Mouse (Mus musculus) cerebellum, adult 2 months (tissue): ENCODE measurements around the gene Senp3. TPM values are rescaled to one million over a fixed set of nuclear protein-coding genes. Genes with fewer than 3 reads are reported as not detected.
A peak's percentile ranks its signal among the peaks of the same experiment; 100 is the strongest.
"Not testable (repeated sequence)": the region's sequence is repeated elsewhere in the genome, so short reads cannot be mapped to it uniquely, and the experiment has no call there.

ENCODE experiments used
- DNase-seq, 2 experiments: peaks; one replicate each; pipeline ENCODE4 v3.0.0; 2021
- H3K27ac ChIP-seq: fragments of 200-500 bp; 2 replicates; pipeline ENCODE4 v1.5.1; 2012; ENCODE audit warnings: low read length, control low read depth, inconsistent platforms; ENCODE audit not compliant: insufficient read depth
- H3K27me3 ChIP-seq: fragments of 200-500 bp; 2 replicates; pipeline ENCODE4 v1.6.1; 2012; ENCODE audit warnings: inconsistent platforms, mild to moderate bottlenecking, low read length, moderate library complexity; ENCODE audit not compliant: control insufficient read depth, insufficient read depth
- H3K4me1 ChIP-seq: fragments of 200-500 bp; 2 replicates; pipeline ENCODE4 v1.6.1; 2011; ENCODE audit warnings: low read length; ENCODE audit not compliant: control insufficient read depth, insufficient read depth
- H3K4me3 ChIP-seq: fragments of 200-500 bp; replicated peaks from 2 replicates; pipeline ENCODE3; 2011; ENCODE audit warnings: mild to moderate bottlenecking, low read depth, low read length, control low read depth; ENCODE audit not compliant: insufficient read depth
- CTCF ChIP-seq: fragments of 200-500 bp; IDR thresholded peaks from 2 replicates; pipeline ENCODE4 v1.5.1; 2011; ENCODE audit warnings: low read depth, mild to moderate bottlenecking, control low read depth, low read length, moderate library complexity, borderline replicate concordance; ENCODE audit not compliant: insufficient read depth
- POLR2A ChIP-seq: fragments of 200-500 bp; IDR thresholded peaks from 2 replicates; pipeline ENCODE4 v1.6.1; 2011; ENCODE audit warnings: low read length, control low read depth, borderline replicate concordance; ENCODE audit not compliant: insufficient read depth
- WGBS: fragments of 180-500 bp; shearing (Covaris S2); methylation state at CpG from one replicate; pipeline ENCODE4 v1.1.7; 2018; 5-methylcytosine and 5-hydroxymethylcytosine counted together
- polyA plus RNA-seq: library from polyadenylated mRNA; depleted of rRNA; stranded (reverse); fragments of >200 nt; gene quantifications from 2 replicates; pipeline ENCODE4 v1.2.3, GENCODE M21; 2012; rRNA removed

The Senp3 gene
- polyA plus RNA-seq, 1 experiment: 110 TPM

- Histone ChIP-seq H3K4me1 (peaks cover 8% of the 10 kb centered on the region; the same call in 1 of the 2 replicates), H3K4me3 (no peak overlapping the region), H3K27ac (no peak overlapping the region), H3K27me3 (no peaks in the 10 kb centered on the region)
- WGBS: 35% methylated on average over 6 of the region's 6 CpGs
- peak; percentile 81 to 86 for DNase-seq
- TF ChIP-seq CTCF (peak; percentile 97), POLR2A (no peak)
Observed at GRCm38 (mm10) chr11:69628286-69628685, 53.6 kb downstream of the Senp3 start.

GRCm38 (mm10) chr11:69624339-69624738, 57.5 kb downstream of the Senp3 start:
- not testable (repeated sequence) for H3K4me1 ChIP-seq, H3K27me3 ChIP-seq, DNase-seq, H3K27ac ChIP-seq, H3K4me3 ChIP-seq
- 76% methylated on average over 2 of the region's 2 CpGs for WGBS

Other genes with a start within 250 kb of the Senp3 start
- gene Dnah2, start 133.0 kb downstream of the Senp3 start, polyA plus RNA-seq: 0.55 and 0.69 TPM in 2 replicates
- gene Efnb3, start 121.9 kb downstream of the Senp3 start, polyA plus RNA-seq: 84.8 and 104 TPM in 2 replicates
- 18.6 and 18.8 TPM in 2 replicates for gene Wrap53, start 101.8 kb downstream of the Senp3 start, polyA plus RNA-seq
- 34.7 and 35.6 TPM in 2 replicates for gene Trp53, start 101.7 kb downstream of the Senp3 start, polyA plus RNA-seq
- 890 and 950 TPM in 2 replicates for gene Atp1b2, start 76.1 kb downstream of the Senp3 start, polyA plus RNA-seq
- gene Shbg, start 64.2 kb downstream of the Senp3 start, polyA plus RNA-seq: 0.11 TPM in 2 replicates
- gene Sat2, start 60.1 kb downstream of the Senp3 start, polyA plus RNA-seq: 32.4 and 33.5 TPM in 2 replicates
- 176 and 183 TPM in 2 replicates for gene Fxr2, start 49.1 kb downstream of the Senp3 start, polyA plus RNA-seq
- not detected in 2 replicates for gene Sox15, start 26.8 kb downstream of the Senp3 start, polyA plus RNA-seq
- gene Mpdu1, start 19.4 kb downstream of the Senp3 start, polyA plus RNA-seq: 115 and 120 TPM in 2 replicates
- 3.7 and 4.5 TPM in 2 replicates for gene Cd68, start 15.9 kb downstream of the Senp3 start, polyA plus RNA-seq
- gene Eif4a1, start 9.7 kb downstream of the Senp3 start, polyA plus RNA-seq: 316 and 321 TPM in 2 replicates
- 4.8 and 4.9 TPM in 2 replicates for gene Tnfsf13, start 3.7 kb upstream of the Senp3 start, polyA plus RNA-seq
- 31.2 and 35.3 TPM in 2 replicates for gene Tnfsf12, start 13.8 kb upstream of the Senp3 start, polyA plus RNA-seq
- 3.3 and 4.2 TPM in 2 replicates for gene Tnfsfm13, start 14.0 kb upstream of the Senp3 start, polyA plus RNA-seq
- gene Polr2a, start 76.6 kb upstream of the Senp3 start, polyA plus RNA-seq: 35.3 and 42.3 TPM in 2 replicates
- not detected in 2 replicates for gene Slc35g3, start 79.9 kb upstream of the Senp3 start, polyA plus RNA-seq
- gene Zbtb4, start 83.8 kb upstream of the Senp3 start, polyA plus RNA-seq: 69.8 and 71.1 TPM in 2 replicates
- gene Chrnb1, start 113.9 kb upstream of the Senp3 start, polyA plus RNA-seq: 1.6 and 2.9 TPM in 2 replicates
- 47.0 and 49.4 TPM in 2 replicates for gene Fgf11, start 119.8 kb upstream of the Senp3 start, polyA plus RNA-seq
- gene Tmem102, start 123.5 kb upstream of the Senp3 start, polyA plus RNA-seq: 0.28 and 0.36 TPM in 2 replicates
- gene Gm39566, start 133.2 kb upstream of the Senp3 start, polyA plus RNA-seq: not detected in 2 replicates
- gene Spem2, start 136.4 kb upstream of the Senp3 start, polyA plus RNA-seq: not detected in 2 replicates
- gene Spem1, start 140.1 kb upstream of the Senp3 start, polyA plus RNA-seq: 1.4 TPM in 2 replicates
- gene Nlgn2, start 155.7 kb upstream of the Senp3 start, polyA plus RNA-seq: 116 and 122 TPM in 2 replicates
- gene Tmem256, start 156.4 kb upstream of the Senp3 start, polyA plus RNA-seq: 200 and 210 TPM in 2 replicates
- gene Plscr3, start 164.3 kb upstream of the Senp3 start, polyA plus RNA-seq: 34.2 and 36.9 TPM in 2 replicates
- gene Tnk1, start 176.6 kb upstream of the Senp3 start, polyA plus RNA-seq: 0.21 and 0.39 TPM in 2 replicates
- gene Tmem95, start 195.9 kb upstream of the Senp3 start, polyA plus RNA-seq: not detected in 2 replicates
- gene Kctd11, start 199.3 kb upstream of the Senp3 start, polyA plus RNA-seq: 1.9 and 2.2 TPM in 2 replicates
- 0.18 and 0.24 TPM in 2 replicates for gene Acap1, start 213.5 kb upstream of the Senp3 start, polyA plus RNA-seq
- gene 2810408A11Rik, start 218.9 kb upstream of the Senp3 start, polyA plus RNA-seq: 0.36 and 0.43 TPM in 2 replicates
- 119 and 128 TPM in 2 replicates for gene Neurl4, start 219.0 kb upstream of the Senp3 start, polyA plus RNA-seq
- gene Gps2, start 231.8 kb upstream of the Senp3 start, polyA plus RNA-seq: 78.9 and 87.5 TPM in 2 replicates
- gene Eif5a, start 239.9 kb upstream of the Senp3 start, polyA plus RNA-seq: 514 and 533 TPM in 2 replicates